Mouse (Mus musculus): ENCODE measurements around the gene Clca3a1.

DNA sequence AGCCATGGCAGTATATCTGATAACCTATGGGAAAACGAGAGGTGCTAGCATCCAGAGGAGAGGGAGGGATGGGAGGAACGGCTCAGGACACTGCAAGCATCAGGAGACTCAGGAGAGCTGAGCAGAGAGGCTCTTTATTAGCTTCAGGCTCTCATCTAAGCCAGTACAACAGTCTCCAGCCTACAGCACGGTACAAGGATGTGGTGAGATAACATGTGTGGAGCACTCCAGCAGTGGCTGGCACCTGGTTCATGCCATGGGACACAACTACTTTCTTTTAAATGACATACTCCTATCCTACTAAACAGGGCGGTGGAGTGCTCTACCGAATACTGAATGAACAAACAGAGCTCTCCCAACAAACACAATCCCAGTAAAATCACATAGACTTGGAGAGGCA, 79.2 kb downstream of the Clca3a1 start:
- TF ChIP-seq POLR2A (IDR thresholded peaks at IDR 0.05; ENCODE audit: control insufficient read depth, extremely low read depth, insufficient read depth, low read length, poor library complexity): no peak
- TF ChIP-seq CTCF (IDR thresholded peaks at IDR 0.05; ENCODE audit: borderline replicate concordance, control insufficient read depth, extremely low read depth, insufficient read depth, low read length, poor library complexity): no peak

Measured in thymus, adult 2 months (tissue).